Mouse (Mus musculus) hindbrain, postnatal 0 days (tissue): ENCODE data around the gene Dctd. TPM values are rescaled to one million over a fixed set of nuclear protein-coding genes. Genes with fewer than 3 reads are reported as not detected.

Source experiments
- ATAC-seq: fragments of 200-750 bp; cut with Nextera tagmentation; 2 replicates; pipeline ENCODE4 v1.8.0; 2017; ENCODE audit warnings: mild to moderate bottlenecking, moderate TSS enrichment, moderate library complexity
- DNase-seq: peaks from one replicate; pipeline ENCODE4 v3.0.0-alpha.2; 2015; ENCODE audit warnings: low spot score
- H3K27ac ChIP-seq: fragments of 300-500 bp; sonication (generic); 2 replicates; pipeline ENCODE4 v1.5.1; 2014; ENCODE audit warnings: mild to moderate bottlenecking
- H3K27me3 ChIP-seq: fragments of 300-500 bp; sonication (generic); 2 replicates; pipeline ENCODE4 v1.6.1; 2014; ENCODE audit warnings: low read length, mixed read lengths; ENCODE audit not compliant: insufficient read depth
- H3K36me3 ChIP-seq: fragments of 300-500 bp; sonication (generic); 2 replicates; pipeline ENCODE4 v1.6.1; 2014; ENCODE audit warnings: low read length, mixed read lengths; ENCODE audit not compliant: insufficient read depth
- H3K4me1 ChIP-seq: fragments of 300-500 bp; sonication (generic); 2 replicates; pipeline ENCODE4 v1.6.1; 2014; ENCODE audit warnings: antibody characterized with exemption, low read length, mixed read lengths; ENCODE audit not compliant: insufficient read depth
- H3K4me2 ChIP-seq: fragments of 300-500 bp; sonication (generic); 2 replicates; pipeline ENCODE4 v1.6.1; 2014; ENCODE audit warnings: low read depth, mild to moderate bottlenecking, low read length, moderate library complexity, mixed read lengths
- H3K4me3 ChIP-seq: fragments of 300-500 bp; sonication (generic); 2 replicates; pipeline ENCODE4 v1.5.1; 2014; ENCODE audit warnings: low read length
- H3K9ac ChIP-seq: fragments of 300-500 bp; sonication (generic); replicated peaks from 2 replicates; pipeline ENCODE4 v1.6.1; 2014; ENCODE audit warnings: mild to moderate bottlenecking, low read length, moderate library complexity, mixed read lengths
- H3K9me3 ChIP-seq: fragments of 300-500 bp; sonication (generic); 2 replicates; pipeline ENCODE4 v1.6.1; 2016; ENCODE audit warnings: low read length, mixed read lengths
- CTCF ChIP-seq: IDR thresholded peaks from 2 replicates; pipeline ENCODE4 v1.5.1; 2016; ENCODE audit warnings: antibody characterized with exemption, control low read depth, low read depth
- WGBS: fragments of 180-500 bp; shearing (Covaris S2); extraction: QIAGEN DNeasy Blood & Tissue Kit; methylation state at CpG from one replicate; pipeline ENCODE4 v1.1.7; 2014; 5-methylcytosine and 5-hydroxymethylcytosine counted together
- polyA plus RNA-seq: library from polyadenylated mRNA; unstranded; fragments of >200 nt; fragmentation: Nextera tagmentation; extraction: Ambion mirVana; gene quantifications from 2 replicates; pipeline ENCODE4 v1.2.1, GENCODE M21; 2015
- total RNA-seq: library from RNA; depleted of rRNA; stranded (reverse); fragments of >200 nt; gene quantifications from 2 replicates; pipeline ENCODE4 v1.2.3, GENCODE M21; 2014

The Dctd gene
- total and polyA plus RNA-seq, 2 experiments from 2014 or later = 9.8 to 18.4 TPM

GRCm38 (mm10) chr8:48097131-48097794 lies 1.6 kb upstream of the Dctd start:
- 4% methylated on average over 21 of the region's 21 CpGs for WGBS
- peak; percentile 94 for DNase-seq
- TF ChIP-seq CTCF = peak; percentile 88

GRCm38 (mm10) chr8:48098081-48098639 lies 732 bp upstream of the Dctd start:
- TF ChIP-seq CTCF = no peak
- Histone ChIP-seq H3K9me3 (no peaks in the 10 kb centered on the region), H3K9ac (peak overlapping the region; percentile 28; the same call in 1 of the 2 replicates), H3K27me3 (no peaks in the 10 kb centered on the region), H3K36me3 (no peaks in the 10 kb centered on the region), H3K27ac (peak overlapping the region; percentile 3; the same call in 1 of the 2 replicates), H3K4me1 (0 out of 2 replicates have a peak, but pooled peaks cover 5% of the 10 kb centered on the region), H3K4me2 (peak overlapping the region; percentile 52), H3K4me3 (peak overlapping the region; percentile 24)
- WGBS = 48% methylated on average over 13 of the region's 13 CpGs
- peak; percentile 62; the same call in 1 of the 2 replicates for ATAC-seq
- DNase-seq = peak; percentile 18

More at GRCm38 (mm10) chr8:48097131-48097794, 1.6 kb upstream of the Dctd start:
- ATAC-seq = peak; percentile 94
- no peaks in the 10 kb centered on the region for H3K9me3 ChIP-seq
- peak overlapping the region; percentile 24 for H3K4me3 ChIP-seq
- peak overlapping the region; percentile 52 for H3K4me2 ChIP-seq
- peak overlapping the region; percentile 28 for H3K9ac ChIP-seq
- H3K36me3 ChIP-seq = no peaks in the 10 kb centered on the region
- peak overlapping the region; percentile 56; the same call in 1 of the 2 replicates for H3K27ac ChIP-seq
- no peaks in the 10 kb centered on the region for H3K27me3 ChIP-seq
- H3K4me1 ChIP-seq = 0 out of 2 replicates have a peak, but pooled peaks cover 5% of the 10 kb centered on the region

GRCm38 (mm10) chr8:48100100-48100787 lies 1.4 kb downstream of the Dctd start:
- Histone ChIP-seq H3K27me3 (no peaks in the 10 kb centered on the region), H3K4me2 (no peak overlapping the region), H3K9ac (no peak overlapping the region), H3K4me1 (0 out of 2 replicates have a peak, but pooled peaks cover 5% of the 10 kb centered on the region), H3K4me3 (no peak overlapping the region), H3K36me3 (no peaks in the 10 kb centered on the region), H3K27ac (no peak overlapping the region), H3K9me3 (no peaks in the 10 kb centered on the region)
- ATAC-seq (no peak), DNase-seq (no peak)
- TF ChIP-seq CTCF = no peak
- WGBS = 67% methylated on average over 14 of the region's 14 CpGs

- TF ChIP-seq CTCF = no peak
- Histone ChIP-seq H3K9me3 (no peaks in the 10 kb centered on the region), H3K27ac (no peak overlapping the region), H3K9ac (peak overlapping the region; percentile 44), H3K4me1 (peaks cover 5% of the 10 kb centered on the region; the same call in 1 of the 2 replicates), H3K36me3 (no peaks in the 10 kb centered on the region), H3K27me3 (no peaks in the 10 kb centered on the region), H3K4me3 (peak overlapping the region; percentile 49), H3K4me2 (peak overlapping the region; percentile 80)
- 42% methylated on average over 5 of the region's 5 CpGs for WGBS
- peak; percentile 41 for ATAC-seq
- no peak for DNase-seq
Observed at GRCm38 (mm10) chr8:48109373-48109855, 10.5 kb downstream of the Dctd start.

- Histone ChIP-seq H3K27ac (no peak overlapping the region), H3K9ac (peak overlapping the region; percentile 44), H3K4me1 (peaks cover 5% of the 10 kb centered on the region; the same call in 1 of the 2 replicates), H3K9me3 (no peaks in the 10 kb centered on the region), H3K27me3 (no peaks in the 10 kb centered on the region), H3K4me3 (peak overlapping the region; percentile 49), H3K4me2 (peak overlapping the region; percentile 80), H3K36me3 (no peaks in the 10 kb centered on the region)
- ATAC-seq = peak; percentile 90
- peak; percentile 57 for DNase-seq
- under 1% methylated on average over 60 of the region's 61 CpGs for WGBS
- TF ChIP-seq CTCF = no peak
Observed at GRCm38 (mm10) chr8:48109856-48110780, 11.2 kb downstream of the Dctd start.

GRCm38 (mm10) chr8:48114591-48114990 lies 15.7 kb downstream of the Dctd start:
- Histone ChIP-seq H3K36me3 (no peaks in the 10 kb centered on the region), H3K4me2 (no peak overlapping the region), H3K9ac (no peak overlapping the region), H3K4me3 (no peak overlapping the region), H3K27me3 (no peaks in the 10 kb centered on the region), H3K9me3 (peaks cover 3% of the 10 kb centered on the region; the same call in 1 of the 2 replicates), H3K27ac (no peak overlapping the region), H3K4me1 (peaks cover 5% of the 10 kb centered on the region; the same call in 1 of the 2 replicates)
- TF ChIP-seq CTCF = no peak
- DNase-seq (no peak), ATAC-seq (no peak)
- 81% methylated on average over 6 of the region's 6 CpGs for WGBS
